Mouse (Mus musculus) right cerebral cortex, postnatal 25 days (tissue): ENCODE data around the gene Gjb3.
A peak's percentile ranks its signal among the peaks of the same experiment; 100 is the strongest.

Source experiments
- DNase-seq: peaks from one replicate; pipeline ENCODE4 v3.0.0; 2022

Gene Gjb3

DNA sequence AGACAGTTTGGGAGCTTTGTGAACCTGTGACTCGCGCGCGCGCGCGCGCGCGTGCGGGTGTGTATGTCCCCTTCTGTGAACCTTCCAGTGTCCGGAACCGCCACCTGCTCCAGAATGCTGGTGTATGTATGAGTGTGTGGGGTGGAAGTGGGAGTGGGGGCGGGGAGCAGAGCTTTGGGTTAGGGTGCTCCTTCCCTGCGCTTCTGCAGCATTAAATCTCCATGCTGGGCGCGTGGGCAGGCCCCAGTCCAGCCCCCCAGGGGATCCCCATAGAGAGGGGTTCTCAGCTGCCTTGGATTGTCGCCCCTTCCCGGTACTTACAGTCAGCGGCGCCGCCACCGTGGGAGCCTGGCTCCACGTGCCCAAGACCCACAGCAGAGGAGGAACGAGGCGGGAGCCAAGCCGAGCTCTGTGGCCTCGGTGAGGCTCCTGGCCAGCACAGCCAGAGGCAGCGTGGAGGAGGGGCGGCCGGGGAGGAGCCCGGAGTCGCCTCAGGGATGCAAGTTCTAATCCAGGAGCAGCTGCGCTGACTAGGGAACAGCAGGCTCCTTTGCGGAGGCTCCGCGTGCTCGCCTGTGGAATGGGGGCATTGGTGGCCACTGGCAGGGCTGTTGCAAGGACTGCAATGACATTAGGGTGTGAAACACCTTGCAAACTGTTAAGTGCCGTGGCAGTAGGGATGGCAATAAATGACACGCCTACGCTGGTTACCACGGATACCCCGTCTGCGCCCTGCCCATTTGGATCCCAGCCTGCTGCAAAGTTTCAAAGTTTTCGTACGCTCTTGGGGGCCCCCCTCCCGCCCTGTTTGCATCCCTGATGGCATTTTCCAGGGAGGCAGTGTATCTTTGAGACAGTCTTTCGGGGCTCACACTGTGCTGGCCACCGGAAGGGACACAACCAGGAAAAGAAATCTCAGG lies at the start of gene Gjb3:
Gene Gjb3 (minus strand): TSS at position 664 of the 920 bp plus-strand sequence.
- peak; percentile 18 for DNase-seq

DNA sequence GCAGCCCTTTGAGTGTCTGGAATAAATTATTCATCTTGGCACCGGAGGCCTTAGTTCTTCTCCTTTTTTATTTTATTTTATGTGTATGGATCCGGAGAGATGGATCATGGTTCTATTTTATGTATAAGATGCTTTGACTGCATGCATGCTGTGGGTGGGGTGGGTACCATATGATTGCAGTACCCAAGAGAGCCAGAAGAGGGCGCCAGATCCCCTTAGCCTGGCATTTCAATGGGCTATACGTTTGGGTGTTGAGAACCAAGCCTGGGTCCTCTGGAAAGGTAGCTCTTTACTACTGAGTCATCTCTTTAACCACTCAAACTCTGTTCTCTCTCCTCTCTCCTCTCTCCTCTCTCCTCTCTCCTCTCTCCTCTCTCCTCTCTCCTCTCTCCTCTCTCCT lies 46.7 kb upstream of the Gjb3 start:
- DNase-seq, result no peak

DNA sequence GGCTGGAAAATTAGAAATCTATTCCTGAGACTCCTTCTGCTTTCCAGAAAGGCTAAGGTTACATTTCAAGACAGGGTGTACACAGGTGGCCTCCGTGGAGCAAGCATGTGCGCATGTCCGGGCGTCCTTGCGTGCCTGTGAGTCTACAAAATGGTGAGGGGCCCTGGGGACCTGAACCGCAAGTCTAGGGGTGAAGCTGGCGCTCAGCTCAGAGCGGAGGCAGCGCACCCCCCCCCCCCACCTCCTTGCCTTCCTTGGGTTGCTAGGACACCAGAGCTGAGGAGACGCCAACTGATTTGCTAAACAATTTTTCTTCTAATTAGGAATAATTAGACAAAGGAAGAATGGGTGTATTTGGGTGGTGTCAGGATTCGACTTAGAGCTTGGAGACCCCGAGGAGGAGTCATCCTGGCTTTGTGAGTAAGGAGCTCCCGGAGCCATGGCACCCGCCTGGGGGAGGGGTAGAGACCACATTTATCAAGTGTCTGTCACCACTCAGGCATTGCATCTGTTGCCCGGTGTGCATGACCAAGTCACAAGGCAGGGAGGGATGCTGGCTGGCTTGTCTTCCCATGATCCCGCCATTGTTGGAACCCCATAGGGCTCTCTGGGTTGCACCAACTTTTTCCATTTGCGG lies 45.0 kb upstream of the Gjb3 start:
- no peak for DNase-seq

DNA sequence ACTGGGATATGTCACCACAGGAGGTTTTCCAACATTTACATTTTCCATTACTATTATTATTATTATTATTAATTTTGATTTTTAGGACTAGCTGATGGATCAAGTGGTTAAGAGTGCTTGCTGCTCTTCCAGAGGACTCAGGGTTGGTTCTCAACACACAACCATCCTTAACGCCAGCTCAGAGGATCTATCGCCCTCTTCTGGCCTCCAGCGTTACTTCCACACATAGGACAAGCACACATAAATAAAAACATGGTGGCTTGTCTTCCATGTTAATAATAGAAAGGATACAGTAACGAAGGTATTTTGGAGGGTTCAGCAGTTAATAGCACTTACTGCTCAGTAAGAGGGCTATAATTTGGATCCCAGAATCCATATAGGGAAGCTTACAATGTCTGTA lies 44.0 kb upstream of the Gjb3 start:
- no peak for DNase-seq

DNA sequence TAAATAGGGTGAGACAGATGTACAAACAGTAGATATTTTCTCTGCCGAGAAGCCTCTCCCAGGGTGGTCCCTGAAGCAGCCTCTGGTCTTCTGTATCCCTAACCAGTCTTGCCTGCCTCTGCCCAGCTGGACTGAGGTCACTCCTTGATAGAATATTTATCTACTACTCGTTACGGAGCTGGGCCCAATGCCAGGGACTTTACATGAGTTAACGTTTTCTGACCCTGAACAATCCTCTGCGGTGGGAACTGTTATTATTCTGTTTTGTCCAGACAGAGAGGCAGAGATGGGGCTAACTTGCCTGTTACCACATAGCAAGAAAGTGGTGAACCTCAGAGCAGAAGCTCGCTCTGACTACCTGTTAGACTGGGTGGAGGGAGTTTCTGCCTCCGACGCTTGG lies 42.8 kb upstream of the Gjb3 start:
- no peak for DNase-seq

DNA sequence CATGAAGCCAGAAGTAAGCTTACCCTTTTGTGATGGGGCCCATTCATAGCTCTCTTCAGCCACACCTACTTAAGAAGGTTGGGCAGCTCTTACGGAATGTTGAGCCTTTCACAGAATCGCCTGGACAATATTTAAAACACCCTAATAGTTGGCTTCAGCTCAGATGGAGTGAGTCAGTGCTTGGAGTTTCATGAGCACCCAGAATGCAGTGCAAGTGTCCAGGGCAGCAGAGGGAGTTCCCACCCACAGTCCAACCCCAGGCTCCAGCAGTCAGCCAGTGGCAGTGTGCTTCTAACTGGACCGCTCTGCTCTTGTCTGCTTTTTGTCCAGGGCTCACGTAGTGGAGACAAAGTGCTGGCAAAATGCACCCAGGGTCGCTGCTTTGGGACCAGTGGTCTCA lies 40.9 kb upstream of the Gjb3 start:
- DNase-seq, result no peak

DNA sequence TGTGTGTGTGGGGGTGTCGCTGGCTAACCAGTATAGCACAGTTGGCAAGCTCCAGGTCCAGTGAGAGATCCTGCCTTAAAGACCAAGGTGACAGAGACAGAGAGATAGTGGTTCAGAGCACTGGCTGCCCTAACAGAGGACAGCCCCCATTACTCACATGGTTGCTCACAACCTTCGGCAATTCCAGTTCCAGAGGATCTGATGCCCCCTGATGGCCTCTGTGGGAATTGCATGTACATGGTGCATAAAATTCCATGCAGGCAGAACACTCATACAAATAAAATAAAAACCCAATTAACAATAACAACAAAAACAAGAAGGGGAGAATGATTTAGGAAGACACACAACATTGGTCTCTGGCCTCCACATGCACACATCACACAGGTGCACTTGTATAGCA lies 39.8 kb upstream of the Gjb3 start:
- no peak for DNase-seq

DNA sequence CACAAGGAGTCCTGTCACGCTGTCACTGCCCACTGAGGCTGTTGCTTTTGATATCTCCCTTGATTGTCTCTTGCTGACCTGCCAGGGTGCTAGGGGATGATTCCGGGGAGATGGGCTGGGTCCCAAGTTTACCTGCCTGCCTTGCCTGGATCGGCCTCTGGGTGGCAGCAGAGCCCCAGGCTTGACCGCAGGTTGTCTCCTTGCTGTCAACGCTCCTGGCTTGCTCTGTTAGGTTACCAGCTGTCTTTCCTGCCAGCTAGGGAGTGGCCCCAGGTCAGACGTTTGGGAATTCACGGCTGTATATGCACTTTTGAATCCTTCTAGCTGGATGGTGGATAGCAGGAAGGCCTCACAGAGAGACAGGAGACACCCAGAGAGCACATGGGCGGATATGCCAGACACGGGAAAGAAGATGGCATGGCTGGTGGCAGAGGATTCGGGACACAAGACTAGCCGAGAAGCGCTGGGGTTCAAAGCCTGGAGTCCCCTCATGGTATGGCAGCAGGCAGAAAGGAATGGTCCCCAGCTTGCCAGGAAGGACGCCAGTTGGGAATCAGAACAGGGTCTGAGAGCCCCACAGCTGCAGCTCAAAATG lies 37.8 kb upstream of the Gjb3 start:
- peak; percentile 49 for DNase-seq

DNA sequence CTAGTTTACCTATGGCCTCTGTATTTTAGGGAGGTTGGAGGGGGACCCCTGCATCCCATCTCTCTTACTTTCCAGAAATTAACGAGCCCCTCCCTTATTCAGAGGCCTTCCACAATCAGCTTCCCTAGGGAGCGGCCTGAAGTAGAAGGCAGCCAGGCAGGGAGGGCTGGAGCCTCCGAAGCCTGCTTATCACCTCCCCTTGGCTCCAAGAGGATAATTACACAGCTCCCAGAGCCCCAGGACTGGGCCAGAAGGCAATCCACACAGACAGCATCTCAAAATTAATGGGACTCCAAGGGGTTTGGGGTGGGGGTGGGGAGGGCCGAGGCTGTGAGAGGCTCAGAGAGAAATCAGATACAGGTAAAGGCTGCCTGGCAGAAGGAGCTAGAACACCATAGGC lies 35.2 kb upstream of the Gjb3 start:
- no peak for DNase-seq

DNA sequence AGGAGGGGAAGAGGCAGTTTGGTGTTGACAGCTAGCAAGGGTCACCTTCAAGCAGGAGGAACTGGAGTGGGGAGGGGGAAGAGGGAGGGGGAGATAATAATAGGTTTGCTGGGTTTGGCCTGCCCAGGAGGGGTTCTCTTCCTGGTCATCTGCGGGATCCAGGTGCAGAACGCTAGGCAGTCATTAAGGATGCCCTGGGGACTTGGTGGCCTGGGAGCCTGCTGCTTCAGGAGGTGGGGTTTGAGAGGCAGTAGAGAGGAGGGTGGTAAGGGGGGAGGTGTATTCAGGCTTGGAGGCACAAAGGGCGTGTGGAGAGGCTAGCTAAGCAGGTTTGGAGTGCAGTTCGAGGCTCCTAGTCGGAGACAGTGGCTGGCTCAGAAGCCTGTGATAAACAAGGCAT lies 34.8 kb upstream of the Gjb3 start:
- DNase-seq, result no peak

DNA sequence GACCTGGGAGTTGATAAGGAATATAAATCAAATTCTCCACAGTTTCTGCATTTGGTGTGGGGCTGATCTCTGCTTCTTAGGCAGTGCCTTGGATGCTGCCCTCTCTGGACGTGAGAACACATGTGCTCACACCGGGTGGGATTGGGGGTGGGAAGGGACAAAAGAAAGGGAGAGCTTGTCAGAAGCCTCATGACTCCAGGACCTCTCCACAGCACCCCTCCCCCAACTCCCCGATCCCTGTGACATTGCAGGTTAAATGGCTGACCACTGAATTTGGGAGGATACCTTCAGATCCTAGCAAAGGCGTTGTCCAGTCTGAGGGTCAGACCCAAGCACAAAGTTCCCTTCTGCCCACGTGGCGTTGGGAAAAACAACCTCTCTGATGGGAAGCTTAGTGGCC lies 33.8 kb upstream of the Gjb3 start:
- DNase-seq, result no peak

DNA sequence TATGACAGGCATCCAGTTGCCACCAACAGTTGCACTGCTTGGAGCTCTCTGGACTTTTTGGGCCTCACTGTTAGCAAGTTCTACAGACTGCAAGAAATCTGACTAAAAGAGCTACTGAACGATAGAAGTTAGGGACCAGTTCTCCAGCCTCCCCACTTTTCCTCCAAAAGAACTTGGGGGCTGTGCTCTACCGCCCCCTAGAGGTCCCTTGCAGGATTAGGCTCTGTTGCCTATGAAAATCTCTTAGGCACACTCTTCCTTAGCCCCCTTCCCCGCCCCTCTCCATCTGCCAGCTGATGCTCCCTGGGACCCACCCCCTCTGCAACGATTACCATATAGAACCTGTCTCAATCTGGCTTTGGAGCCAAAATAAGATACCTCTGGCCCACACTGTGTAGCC lies 32.7 kb upstream of the Gjb3 start:
- DNase-seq, result no peak

DNA sequence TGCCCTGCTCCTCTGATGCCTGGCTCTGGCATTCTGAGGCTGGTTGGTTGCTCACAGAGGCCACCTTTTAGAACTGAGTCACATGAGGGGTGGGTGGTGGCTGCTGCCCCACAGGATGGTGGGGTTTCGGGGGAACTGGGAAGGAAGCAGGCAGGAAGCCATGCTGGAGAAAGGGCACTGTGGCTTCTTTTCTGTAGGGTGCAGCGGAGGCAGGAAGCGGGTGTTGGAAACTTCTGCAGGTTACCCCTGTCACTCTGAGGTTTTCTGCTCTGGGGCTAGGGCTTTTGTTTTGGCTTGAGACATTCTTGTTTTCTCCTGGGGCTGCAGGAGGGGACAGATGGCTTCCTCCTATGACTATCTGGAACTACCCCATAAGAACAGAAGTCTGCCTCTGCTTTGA lies 31.9 kb upstream of the Gjb3 start:
- no peak for DNase-seq

DNA sequence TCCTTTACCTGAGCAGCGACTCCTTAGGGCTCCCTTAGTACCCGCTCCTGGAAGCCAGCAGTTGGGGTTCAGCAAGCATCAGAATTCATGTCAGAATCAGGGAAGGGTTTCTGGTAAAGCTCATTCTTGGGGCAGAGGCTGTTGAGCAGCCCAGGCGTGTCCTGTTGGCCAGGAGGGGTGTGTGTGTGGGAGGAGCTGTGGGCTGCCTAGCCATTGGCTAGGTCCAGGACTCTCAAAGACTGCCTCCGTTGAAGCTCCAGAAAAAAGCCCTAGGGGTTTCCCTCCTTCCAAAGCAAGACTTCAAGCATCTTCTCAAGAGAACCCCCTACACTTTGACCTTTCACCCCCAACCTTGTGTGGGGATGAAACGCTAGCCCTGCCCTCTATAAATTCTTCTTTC lies 27.4 kb upstream of the Gjb3 start, which contains the start of gene Gjb5:
Gene Gjb5 (minus strand): TSS at position 164 of the 400 bp plus-strand sequence.
- no peak for DNase-seq

DNA sequence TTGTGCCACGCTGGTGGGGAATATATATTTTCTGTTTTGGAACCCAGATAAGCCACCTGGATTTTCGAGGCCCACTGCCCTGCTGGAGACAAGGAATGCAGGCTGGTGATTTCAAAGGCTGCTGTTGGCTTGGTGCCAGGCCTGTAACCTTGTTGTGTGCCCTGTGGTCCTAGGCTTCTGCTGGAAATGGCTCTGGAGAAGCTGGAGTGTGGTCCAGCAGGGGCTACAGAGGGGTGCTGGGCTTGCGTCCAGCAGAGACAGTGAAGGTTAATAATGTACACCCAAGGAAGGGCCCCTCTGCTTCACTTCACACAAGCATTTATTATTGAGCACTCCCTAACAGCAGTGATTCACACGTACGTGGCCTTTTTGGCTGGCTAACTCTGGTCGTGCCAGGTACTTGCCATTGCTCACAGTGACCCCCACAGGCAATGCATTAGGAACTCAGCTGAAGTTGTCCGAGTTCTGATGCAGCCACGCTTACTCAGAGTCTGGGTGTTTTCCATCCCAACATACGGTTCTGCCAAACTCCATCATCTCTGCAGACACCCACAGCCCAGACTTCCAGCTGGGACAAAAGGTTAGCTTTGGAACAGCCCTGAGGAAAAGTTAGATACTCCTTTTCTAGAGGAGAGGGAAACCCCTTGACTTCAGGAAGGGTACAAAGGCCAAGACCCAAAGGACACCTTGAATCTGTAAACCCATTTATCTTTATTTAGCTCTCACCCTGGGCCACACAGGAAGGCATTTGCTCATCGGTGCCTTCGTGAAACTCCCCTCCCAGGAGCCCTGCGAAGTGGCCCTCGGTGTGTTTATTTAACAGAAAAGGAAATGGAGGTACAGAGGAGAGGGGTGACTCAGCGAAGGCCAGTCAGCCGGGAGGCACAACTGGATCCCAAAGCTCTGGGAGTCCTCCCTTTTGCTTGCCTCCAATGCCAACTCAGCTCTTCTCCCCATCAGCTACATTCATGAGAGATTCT lies 24.2 kb upstream of the Gjb3 start:
- no peak for DNase-seq

DNA sequence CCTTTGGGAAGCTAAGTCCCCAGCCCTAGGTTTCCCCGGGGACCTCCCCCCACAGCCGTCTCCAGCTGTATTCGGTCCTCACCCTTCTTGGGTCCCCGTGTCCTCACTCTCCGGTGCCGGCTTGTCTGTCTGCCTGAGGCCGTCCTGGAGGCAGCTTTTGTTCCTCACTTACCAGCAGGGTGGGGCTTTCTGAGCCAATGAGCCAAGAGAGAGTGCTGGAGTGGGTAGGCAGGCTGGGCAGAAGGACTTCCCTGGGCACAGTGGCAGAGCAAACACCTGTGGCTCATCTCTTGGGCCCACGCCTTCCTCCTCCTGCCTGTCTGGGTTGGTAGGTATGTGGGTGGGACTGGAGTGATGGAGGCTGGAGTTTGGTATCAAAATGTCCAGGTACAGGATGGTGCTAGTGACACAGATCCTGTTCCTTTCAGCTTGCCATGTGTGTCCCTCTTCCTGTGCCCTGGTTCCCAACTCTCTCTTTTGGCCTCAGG lies 23.4 kb upstream of the Gjb3 start, which contains the start of gene Gjb4:
Gene Gjb4 (minus strand): TSS at position 131 of the 488 bp plus-strand sequence.
- no peak for DNase-seq

DNA sequence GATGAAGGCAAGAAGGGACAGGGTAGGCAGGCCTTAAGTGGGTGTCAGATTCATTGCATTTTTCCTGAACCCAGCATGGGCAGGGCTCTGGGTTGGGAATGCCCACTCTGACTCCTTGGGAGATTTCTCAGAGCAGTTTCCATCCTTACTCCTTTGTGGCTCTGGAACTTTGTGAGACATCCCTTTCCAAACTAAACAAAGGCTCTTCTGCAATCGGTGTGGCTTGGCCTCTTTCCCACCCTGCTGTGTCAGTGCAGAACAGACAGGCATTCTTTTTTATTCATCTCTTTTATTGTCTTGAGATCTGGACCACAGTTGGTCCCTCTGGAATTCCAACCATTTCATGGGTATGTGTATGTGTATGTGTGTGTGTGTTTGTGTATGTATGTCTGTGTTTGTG lies 21.9 kb upstream of the Gjb3 start:
- no peak for DNase-seq

DNA sequence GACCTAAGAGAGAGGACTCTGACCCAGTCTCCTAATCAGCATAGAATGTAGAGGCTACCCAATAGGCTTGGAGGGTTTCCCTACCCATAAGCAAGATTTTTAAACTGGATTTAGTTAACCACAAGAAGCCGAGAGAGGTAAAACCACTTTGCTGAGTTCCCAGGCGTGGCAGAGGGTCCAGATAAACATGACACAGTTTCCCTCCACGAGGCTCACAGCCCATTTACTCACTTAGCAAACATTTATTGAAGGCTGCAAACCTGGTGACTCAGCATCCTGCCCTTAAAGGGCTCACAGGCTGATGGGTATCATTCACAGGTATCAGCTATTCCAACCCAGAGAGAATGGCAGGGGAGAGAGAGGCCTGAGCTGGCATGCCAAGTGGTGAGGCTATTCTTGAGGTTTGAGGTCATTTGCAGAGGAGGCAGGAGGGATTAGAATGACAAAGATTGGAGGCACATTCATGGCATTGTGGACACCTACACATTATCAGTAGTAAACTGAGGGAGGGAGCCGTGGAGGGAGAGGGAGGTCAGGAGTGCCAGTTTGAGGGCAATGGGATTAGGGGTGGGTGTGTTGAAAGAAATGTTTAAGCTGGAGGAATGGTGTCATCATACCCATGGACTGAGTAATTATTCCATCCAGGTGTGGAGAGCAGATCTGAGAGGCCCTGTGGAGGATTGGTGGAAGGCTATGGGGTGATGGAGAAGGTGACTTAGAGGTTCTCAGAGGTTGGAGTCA lies 19.1 kb upstream of the Gjb3 start:
- DNase-seq, result no peak

DNA sequence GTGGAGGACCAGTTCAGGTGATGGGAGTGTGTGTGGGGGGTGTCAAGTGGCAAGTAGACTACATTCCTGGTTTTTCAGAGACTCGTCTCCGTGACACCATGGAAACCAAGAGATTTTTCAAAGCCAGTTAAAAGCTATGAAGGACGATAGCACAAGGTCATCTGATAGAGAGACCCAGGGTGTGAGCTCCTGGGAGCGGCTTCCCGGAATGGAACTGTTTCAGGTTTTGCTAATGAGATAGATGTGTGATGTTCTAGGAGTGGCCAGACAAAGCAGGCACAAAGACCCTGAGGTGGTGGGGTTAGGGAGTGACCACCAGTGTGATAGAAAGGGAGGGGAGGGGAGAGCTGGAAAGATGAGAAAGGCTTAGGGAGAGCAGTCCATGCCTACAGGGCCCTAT lies 14.4 kb upstream of the Gjb3 start:
- no peak for DNase-seq

DNA sequence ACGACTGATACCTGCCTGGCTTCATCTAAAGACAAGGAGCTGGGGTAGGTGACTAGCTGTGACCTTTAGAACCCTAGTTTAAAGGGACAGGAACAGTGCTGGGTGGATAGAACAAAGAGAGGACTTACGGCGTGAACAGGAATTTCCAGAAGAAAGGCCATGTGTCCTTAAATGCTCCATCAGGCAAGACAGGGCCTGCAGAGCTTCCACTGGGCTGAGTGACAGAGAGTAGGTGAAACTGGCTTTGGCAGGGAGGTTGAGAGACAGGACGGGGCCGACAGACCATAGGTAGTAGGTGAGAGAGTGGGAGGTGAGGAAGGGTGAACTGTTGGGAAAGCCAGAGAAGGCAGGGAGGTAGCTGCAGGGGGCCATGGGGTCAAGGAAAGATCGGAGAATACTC lies 10.7 kb upstream of the Gjb3 start:
- DNase-seq, result no peak

DNA sequence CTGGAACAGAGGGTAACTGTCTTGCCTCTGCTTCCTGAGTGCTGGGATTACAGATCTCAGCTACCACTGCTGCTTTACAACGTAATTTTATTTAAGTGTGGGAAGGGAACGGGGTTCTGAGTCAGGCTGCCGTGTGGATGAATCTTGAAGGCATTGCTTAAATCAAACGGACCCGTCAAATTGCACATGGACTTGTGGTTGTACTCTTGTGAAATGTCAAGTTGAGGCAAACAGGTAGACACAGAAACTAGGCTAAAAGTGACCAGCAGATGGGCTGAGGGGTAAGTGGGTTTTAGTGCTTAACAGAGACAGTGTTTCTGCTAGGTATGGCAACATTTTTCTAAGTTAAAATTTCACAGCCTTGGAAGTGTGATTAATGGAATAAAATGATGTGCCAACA lies 7.0 kb upstream of the Gjb3 start:
- DNase-seq, result no peak
